Mouse (Mus musculus) lung, postnatal 10 days (tissue): ENCODE measurements around the gene Olfr374.

ENCODE experiments used
- DNase-seq: peaks from one replicate; pipeline ENCODE4 v3.0.0; 2021

The Olfr374 gene

DNA sequence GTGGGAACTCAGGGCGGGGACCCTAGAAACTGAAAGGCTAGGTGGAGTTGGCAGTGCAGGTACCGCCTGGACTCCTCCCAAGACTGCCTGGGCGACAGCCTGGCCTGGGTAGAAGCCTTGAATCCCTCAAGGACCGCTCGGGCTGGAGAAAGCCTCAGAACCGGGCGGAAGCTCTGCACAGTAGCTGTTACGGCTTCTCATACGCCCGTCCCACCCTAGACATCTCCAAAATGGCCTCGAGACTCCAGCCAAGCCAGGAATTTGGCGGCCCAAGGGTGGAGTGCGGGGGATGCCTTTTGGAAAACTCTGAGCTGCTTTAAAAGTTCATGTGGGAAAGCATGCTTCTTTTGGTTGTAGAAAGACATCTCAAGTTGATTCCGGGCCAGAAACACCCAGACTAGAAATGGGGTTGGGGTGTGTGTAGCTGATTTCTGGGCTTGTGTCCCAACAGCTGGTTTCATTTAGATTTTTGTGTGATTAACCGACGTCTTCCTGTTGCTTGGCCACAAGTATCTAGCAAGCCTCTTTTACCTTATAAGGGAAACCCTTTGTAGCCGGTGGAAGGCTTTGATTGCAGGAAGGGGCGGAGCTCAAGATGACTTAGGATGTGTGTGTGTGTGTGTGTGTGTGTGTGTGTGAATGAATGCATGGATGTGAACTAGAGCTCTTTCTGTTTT is 29.6 kb downstream of the Olfr374 start:
- peak; percentile 90 for DNase-seq

DNA sequence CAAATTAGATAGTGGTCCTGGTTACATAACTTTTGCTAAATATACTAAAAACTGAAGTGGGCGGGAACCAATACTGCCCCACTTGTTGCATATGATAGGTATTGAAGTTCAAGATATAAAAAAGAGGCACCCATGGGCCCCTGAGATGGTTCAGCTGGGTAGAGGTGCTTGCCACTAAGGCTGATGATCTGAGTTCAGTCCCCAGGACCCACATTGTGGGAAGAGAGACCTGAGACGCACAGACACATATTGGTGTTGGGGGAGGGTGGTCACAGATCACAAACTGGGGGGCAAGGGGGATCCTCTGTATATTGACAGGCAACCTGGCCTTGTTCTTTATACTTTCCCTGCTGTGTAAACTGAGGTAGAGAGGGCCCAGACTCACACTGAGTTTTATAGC is 30.6 kb downstream of the Olfr374 start:
- no peak for DNase-seq

DNA sequence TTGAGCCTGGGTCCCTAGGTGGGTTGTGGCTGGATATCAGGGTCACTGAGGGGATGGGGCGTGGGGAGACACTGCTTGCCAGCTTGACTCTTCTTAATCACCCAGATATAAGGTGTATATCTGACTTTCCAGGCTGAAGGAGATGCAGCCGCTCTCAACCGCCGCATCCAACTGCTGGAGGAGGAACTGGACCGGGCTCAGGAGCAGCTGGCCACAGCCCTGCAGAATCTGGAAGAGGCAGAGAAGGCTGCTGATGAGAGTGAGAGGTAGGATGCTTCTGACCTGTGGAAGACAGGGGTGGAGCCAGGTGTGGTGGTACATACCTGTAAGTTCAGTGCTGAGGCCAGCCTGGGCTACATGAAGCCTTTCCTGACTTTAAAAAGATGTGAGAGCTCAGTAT is 31.6 kb downstream of the Olfr374 start:
- no peak for DNase-seq

DNA sequence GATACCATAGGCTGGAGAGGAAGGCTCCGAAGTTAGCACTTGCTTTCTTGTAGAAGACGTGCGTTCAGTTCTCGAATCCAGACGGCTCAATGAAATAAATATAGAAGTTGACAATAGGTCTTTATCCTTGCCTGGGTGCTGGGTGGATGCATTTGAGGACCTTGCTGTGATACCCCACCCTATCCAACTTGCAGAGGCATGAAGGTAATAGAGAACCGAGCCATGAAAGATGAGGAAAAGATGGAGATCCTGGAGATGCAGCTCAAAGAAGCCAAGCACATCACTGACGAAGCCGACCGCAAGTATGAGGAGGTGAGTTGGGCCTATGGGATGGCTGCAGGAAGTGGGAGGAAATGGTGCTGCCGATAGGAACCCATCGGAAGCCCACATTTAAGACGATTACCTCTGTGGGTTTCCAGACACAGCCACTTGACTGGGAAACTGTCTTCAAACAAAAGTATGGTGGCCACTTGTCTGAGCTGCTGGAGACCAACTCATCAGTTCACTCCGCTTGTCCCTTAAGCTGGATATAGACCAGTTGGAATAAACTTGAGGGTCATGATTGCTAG is 36.5 kb downstream of the Olfr374 start:
- no peak for DNase-seq

DNA sequence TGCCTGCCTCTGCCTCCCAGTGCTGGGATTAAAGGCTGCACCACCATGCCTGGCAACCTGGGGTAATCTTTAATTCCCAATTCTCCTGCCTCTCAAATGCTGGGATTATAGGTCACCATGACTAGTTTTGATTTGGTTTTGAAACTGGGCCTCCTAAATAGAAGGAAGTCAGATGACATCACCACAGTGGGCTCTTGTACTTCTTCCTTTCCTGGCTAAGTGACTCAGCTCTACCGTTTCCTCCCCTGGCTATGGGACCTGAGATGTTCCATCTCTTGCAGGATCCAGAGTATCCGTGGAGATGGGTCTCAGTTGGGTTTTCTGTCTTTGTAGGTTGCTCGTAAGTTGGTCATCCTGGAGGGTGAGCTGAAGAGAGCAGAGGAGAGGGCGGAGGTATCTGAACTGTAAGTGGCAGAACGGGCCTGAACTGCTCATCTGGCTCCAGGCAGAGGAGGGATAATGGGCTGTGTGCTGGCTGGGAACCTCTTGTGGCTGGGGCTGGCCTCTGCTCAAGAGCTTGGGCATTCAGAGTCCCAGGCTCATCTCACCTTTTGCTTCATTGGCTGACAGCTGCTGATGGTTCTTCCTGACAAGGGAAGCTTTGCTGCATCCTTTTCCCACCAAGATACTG is 37.6 kb downstream of the Olfr374 start:
- no peak for DNase-seq

DNA sequence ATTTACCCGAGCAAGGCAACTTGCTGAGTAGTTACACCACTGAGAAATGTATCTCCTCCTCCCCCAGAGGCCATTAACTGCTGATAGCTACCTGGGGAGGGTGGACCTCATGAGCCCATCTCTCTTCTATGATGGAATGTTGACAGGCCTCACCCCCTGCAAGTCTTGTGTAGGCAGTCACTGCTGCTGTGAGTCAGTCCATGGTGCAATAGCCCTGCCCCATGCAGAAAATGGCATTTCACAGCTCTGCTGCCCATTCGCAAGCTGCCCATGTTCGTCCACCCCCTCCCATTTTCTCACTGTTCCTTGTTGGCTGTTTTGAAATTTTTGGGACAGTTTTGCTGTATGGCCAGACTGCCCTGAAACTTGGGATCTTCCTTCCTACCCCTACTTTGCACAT is 38.7 kb downstream of the Olfr374 start:
- DNase-seq, result no peak

DNA sequence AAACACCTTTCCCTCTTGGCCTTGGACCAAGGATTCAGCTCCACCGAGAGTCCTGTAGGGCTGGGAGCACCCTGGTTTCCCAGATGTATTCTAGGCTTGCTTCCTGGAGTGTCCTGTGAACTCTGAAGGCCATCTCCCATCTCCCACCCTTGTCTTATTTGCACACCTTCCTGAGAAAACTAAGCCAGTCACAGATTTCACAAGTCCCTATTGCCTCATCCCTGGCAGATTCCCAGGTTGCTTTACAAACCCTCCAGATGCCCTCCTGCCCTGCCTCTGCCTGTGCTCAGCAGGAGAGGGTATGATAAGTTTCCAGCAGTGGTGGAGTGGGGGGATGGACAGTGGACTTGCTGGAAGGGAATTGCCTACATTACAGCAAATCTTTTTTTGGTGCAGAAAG is 39.2 kb downstream of the Olfr374 start:
- DNase-seq, result peak; percentile 67

DNA sequence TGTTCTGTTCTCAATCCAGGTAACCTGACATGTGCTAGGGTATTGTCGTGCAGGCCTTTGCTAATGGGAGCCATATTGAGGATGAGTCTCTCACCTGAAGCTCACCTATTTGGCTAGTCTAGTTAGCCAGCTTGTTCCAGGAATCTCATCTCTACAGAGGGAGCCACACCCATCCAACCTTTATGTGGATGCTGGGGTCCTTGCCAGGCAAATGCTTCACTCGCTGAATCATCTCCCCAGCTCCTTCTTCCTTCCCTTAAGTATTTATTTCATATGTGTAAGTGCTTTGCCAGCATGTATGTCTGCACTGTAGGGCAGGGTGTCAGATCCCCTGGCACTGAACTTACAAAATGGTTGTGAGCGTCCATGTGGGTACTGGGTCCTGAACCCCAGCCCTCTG is 39.7 kb downstream of the Olfr374 start:
- DNase-seq, result no peak

DNA sequence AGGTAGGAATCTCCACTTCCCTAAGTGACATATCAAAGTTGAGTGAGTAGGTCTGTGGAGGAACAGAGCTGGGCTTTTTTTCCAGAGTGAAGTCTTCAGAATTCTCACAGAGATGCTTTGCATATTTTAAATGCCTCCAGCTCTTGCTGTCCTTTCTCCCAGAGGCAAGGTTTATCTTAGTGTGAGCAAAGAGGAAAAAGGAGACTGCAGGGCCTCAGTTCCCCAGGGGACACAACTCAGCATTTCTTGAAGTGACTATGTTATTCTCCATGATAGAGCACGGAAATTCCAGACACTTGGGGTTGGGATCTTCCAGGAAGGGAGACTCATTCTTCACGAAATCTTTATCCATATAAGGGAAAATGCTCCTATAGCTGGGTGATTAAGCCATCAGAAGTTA is 40.4 kb downstream of the Olfr374 start:
- DNase-seq, result no peak

DNA sequence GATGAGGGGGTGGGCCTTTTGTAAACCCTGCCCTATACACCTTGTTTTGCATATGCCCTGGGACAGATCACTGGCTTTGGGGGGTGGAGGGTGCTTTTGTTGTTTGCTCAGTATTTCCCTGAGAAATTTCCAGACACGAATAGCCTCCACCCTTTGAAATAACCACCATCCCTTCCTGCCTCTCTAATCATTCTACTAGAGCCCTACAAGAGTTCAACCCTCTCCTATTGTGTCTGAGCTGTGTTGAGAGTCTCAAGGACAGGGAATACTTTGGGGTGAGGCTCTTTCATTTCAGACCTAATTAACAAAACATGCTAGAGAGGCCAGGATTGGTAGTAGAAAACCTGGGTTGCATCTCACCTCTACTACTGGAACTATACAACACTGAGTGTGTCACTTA is 42.2 kb downstream of the Olfr374 start:
- DNase-seq, result no peak

DNA sequence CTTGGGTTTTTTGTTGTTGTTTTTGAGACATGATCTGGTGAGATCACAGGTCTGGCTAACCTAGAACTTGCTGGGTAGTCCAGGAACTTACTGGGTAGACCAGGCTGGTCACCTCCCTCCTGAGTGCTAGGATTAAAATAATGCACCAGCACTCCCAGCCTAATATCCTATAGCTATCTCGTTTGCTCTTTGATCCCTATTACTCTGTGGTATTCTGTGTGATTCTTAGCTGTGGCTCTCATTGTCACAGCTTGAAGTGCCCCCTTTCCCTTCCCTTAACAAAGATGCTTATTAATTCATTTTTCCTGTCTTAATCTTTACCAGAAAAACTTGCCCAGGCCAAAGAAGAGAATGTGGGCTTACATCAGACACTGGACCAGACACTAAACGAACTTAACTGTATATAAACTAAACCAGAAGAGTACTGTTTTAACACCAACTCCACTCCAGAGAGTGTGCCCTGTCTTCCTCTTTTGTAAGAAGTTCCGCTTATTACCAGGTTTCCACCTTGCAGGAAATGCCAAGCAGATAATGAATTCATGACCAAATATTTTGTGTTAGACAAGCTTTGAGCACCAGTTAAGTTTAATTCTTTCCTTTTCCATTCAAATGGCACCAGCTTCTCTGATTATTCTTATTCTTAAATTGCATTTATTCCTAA is 44.7 kb downstream of the Olfr374 start:
- no peak for DNase-seq

DNA sequence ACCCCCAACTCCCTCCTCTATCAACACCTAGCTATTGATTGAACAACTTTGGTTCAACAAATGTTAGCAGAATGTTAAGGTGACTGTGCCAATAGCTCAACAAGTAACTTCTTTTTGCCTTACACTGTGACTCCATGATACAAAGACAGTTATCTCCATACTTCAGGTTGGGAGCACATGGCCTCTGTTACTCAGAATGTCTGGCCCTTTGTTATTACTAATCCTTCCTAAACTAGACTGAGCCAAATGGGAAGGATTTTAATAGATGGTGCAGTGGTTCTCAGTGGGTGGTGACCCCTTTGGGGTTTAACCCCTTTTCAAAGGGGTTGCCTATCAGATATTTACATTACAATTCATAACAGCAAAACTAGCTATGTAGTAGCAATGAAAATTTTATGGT is 46.5 kb downstream of the Olfr374 start:
- DNase-seq, result no peak

DNA sequence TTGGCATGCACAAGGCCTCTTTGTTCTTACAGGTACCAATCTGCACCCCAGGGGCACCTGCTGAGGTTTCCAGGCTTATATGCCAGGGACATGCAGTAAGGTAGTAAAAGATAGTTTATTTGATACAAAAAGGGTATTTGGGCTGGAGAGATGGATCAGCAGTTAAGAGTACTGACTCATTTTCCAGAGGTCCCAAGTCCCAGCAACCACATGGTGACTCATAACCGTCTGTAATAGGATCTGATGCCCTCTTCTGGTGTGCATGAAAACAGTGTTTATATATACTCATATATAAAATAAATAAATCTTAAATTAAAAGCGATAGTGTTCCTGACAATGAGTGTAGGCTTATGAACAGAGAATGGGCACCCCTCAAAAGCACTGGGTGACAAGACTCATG is 51.3 kb downstream of the Olfr374 start:
- no peak for DNase-seq

DNA sequence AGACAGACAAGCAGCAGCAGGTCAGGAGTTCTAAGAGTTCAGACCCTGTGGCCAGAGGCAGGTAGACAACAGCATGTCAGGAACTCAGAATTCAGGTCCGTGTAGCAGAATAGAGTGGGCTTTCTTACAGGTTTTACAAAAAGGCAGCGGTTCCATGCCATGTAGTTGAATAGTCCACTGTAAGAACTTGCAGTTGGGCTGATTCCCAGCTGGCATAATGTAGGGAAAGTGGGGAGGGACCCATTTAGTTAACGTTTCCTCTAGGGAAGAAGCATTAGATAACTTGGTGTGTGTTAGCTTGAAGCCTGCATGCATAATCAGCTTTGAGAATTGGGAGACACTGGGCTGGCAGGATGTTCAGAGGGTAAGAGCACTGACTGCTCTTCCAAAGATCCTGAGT is 51.9 kb downstream of the Olfr374 start:
- DNase-seq, result no peak

DNA sequence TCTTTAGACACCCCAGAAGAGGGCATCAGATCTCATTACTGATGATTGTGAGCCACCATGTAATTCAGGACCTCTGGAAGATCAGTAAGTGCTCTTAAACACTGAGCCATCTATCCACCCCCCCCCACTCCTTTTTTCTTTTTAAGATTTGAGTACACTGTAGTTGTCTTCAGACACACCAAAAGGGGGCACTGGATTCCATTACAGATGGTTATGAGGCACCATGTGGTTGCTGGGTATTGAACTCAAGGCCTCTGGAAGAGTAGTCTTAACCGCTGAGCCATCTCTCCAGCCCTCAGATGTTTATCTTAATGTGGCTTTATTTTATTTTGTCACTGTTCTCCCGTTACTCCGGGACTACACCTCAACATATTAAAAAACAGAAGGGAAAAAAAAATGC is 53.2 kb downstream of the Olfr374 start:
- DNase-seq, result no peak

DNA sequence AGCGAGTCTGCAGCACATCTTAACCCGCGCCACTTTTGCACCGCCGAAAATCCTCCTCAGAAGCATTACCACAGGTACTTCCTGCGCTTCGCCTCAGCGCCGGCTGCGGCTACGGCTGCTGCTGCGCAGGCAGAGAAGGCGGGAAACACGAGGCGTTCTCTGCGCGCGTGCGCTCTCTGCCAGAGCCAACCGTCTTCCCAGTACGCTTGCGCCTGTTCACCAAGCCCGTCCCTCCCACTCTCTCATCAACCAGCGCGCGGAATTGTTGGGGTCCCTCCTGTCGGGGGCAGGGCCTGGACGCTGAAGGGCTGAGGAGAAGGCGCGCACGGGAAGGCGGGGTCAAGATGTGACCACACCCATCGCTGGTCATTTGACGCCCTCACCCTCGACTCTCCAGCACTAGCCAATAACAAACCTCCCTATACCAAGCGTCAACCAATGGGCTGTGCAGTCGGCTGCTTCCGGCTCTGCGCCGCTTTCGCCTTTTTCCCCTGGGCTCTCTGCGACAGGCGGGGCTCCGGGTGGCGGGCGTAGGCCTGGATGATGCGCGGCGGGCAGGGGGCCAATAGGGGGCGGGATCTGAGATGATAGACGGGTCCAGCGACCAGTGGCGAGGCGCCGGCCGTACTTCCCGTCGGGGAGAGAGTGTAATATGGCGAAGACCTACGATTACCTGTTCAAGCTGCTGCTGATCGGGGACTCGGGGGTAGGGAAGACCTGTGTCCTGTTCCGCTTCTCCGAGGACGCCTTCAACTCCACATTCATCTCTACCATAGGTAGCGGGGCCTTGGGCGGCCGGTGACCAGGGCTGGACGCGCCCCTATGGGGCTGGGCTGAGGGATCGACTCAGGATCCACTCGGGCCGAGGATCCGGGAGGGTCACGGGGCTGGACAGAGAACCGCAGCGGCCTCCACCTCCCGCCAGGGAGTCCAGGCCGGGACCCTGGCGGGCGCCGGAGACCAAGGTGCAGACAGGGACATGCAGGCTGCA is 54.2 kb downstream of the Olfr374 start, which contains the start of gene Rab8a:
Gene Rab8a, plus strand, starts transcription at position 494 of the 991 bp plus-strand sequence.
- DNase-seq, result peak; percentile 100

DNA sequence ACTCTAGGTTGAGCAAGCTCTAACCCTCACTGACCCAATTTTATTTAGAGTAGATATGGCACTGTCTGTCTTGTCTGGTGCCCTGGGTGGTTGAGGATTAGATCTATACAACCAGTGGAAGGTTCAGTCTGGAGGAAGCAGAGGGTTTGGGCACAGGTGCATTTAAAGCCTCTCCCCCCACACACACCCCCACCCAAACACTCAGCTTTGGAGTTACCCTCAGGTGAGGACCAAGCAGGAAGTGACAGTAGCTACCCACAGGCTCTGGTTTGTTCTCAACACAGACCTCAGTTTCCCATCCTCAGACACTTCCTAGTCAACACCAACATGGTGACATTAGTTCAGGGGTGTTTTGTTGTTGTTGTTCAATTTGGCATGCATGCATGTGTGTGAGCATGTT is 56.0 kb downstream of the Olfr374 start:
- DNase-seq, result no peak
